Mouse (Mus musculus): ENCODE measurements around the gene Lrit3. TPM values are rescaled to one million over a fixed set of nuclear protein-coding genes. Genes with fewer than 3 reads are reported as not detected.

The Lrit3 gene
- total RNA-seq, 1 experiment: not detected

GRCm38 (mm10) chr3:129798551-129798950 is 5.3 kb downstream of the Lrit3 start:
- Histone ChIP-seq H3K9me3 (ENCODE audit: control insufficient read depth, insufficient read depth, low read depth, low read length) (no peaks in the 10 kb centered on the region), H3K36me3 (ENCODE audit: control insufficient read depth, insufficient read depth, low read length, poor library complexity, severe bottlenecking) (no peaks in the 10 kb centered on the region), H3K4me3 (ENCODE audit: insufficient read depth in 1 of 2, low read depth in 1 of 2, low read length in 2 of 2, poor library complexity in 1 of 2, severe bottlenecking in 1 of 2) (no peak overlapping the region), H3K27ac (ENCODE audit: insufficient read depth, low read depth, low read length, poor library complexity, severe bottlenecking) (no peak overlapping the region), H3K4me1 (ENCODE audit: control insufficient read depth in 2 of 2, insufficient read depth in 2 of 2, low read length in 2 of 2, poor library complexity in 1 of 2) (no peaks in the 10 kb centered on the region), H3K9ac (ENCODE audit: insufficient read depth, low read depth, low read length, poor library complexity, severe bottlenecking) (no peak overlapping the region)
- in situ Hi-C loops (cut with MboI; ENCODE audit: low sequenced_read_pairs in 2 of 2, unreplicated experiment in 2 of 2): no loop called here
- no peak for DNase-seq (ENCODE audit: low read depth, low spot score)
- TF ChIP-seq ZC3H11A (IDR thresholded peaks at IDR 0.05; ENCODE audit: borderline replicate concordance, low read depth, low read length) (no peak), ZNF384 (IDR thresholded peaks at IDR 0.05; ENCODE audit: low read depth, low read length) (no peak), HCFC1 (IDR thresholded peaks at IDR 0.05; ENCODE audit: borderline replicate concordance, insufficient read depth, low read length) (no peak), MAFK (IDR thresholded peaks at IDR 0.05; ENCODE audit: insufficient read depth, low read depth, low read length) (no peak), CHD2 (IDR thresholded peaks at IDR 0.05; ENCODE audit: low read depth, low read length) (no peak)

GRCm38 (mm10) chr3:129797341-129797740 is 6.5 kb downstream of the Lrit3 start:
- no peak for TF ChIP-seq ZC3H11A (IDR thresholded peaks at IDR 0.05; ENCODE audit: borderline replicate concordance, low read depth, low read length)
- no peak for TF ChIP-seq ZNF384 (IDR thresholded peaks at IDR 0.05; ENCODE audit: low read depth, low read length)
- no peak for TF ChIP-seq MAFK (IDR thresholded peaks at IDR 0.05; ENCODE audit: insufficient read depth, low read depth, low read length)
- TF ChIP-seq HCFC1 (IDR thresholded peaks at IDR 0.05; ENCODE audit: borderline replicate concordance, insufficient read depth, low read length): no peak
- no peak for TF ChIP-seq CHD2 (IDR thresholded peaks at IDR 0.05; ENCODE audit: low read depth, low read length)
- no peak overlapping the region for H3K27ac ChIP-seq (ENCODE audit: insufficient read depth, low read depth, low read length, poor library complexity, severe bottlenecking)

GRCm38 (mm10) chr3:129793801-129794200 is 10.0 kb downstream of the Lrit3 start:
- H3K4me1 ChIP-seq (ENCODE audit: control insufficient read depth in 2 of 2, insufficient read depth in 2 of 2, low read length in 2 of 2, poor library complexity in 1 of 2): no peaks in the 10 kb centered on the region
- no peaks in the 10 kb centered on the region for H3K36me3 ChIP-seq (ENCODE audit: control insufficient read depth, insufficient read depth, low read length, poor library complexity, severe bottlenecking)
- H3K27ac ChIP-seq (ENCODE audit: insufficient read depth, low read depth, low read length, poor library complexity, severe bottlenecking): no peak overlapping the region
- H3K4me3 ChIP-seq (ENCODE audit: insufficient read depth in 1 of 2, low read depth in 1 of 2, low read length in 2 of 2, poor library complexity in 1 of 2, severe bottlenecking in 1 of 2): no peak overlapping the region
- no peak overlapping the region for H3K9ac ChIP-seq (ENCODE audit: insufficient read depth, low read depth, low read length, poor library complexity, severe bottlenecking)
- in situ Hi-C loops (cut with MboI; ENCODE audit: low sequenced_read_pairs in 2 of 2, unreplicated experiment in 2 of 2): no loop called here
- H3K9me3 ChIP-seq (ENCODE audit: control insufficient read depth, insufficient read depth, low read depth, low read length): no peaks in the 10 kb centered on the region
- no peak for DNase-seq (ENCODE audit: low read depth, low spot score)
- no peak for TF ChIP-seq ZNF384 (IDR thresholded peaks at IDR 0.05; ENCODE audit: low read depth, low read length)
- TF ChIP-seq HCFC1 (IDR thresholded peaks at IDR 0.05; ENCODE audit: borderline replicate concordance, insufficient read depth, low read length): no peak
- no peak for TF ChIP-seq CHD2 (IDR thresholded peaks at IDR 0.05; ENCODE audit: low read depth, low read length)
- TF ChIP-seq ZC3H11A (IDR thresholded peaks at IDR 0.05; ENCODE audit: borderline replicate concordance, low read depth, low read length): no peak
- no peak for TF ChIP-seq MAFK (IDR thresholded peaks at IDR 0.05; ENCODE audit: insufficient read depth, low read depth, low read length)

More at GRCm38 (mm10) chr3:129797341-129797740, 6.5 kb downstream of the Lrit3 start:
- Histone ChIP-seq H3K4me1 (ENCODE audit: control insufficient read depth in 2 of 2, insufficient read depth in 2 of 2, low read length in 2 of 2, poor library complexity in 1 of 2) (no peaks in the 10 kb centered on the region), H3K9me3 (ENCODE audit: control insufficient read depth, insufficient read depth, low read depth, low read length) (no peaks in the 10 kb centered on the region), H3K36me3 (ENCODE audit: control insufficient read depth, insufficient read depth, low read length, poor library complexity, severe bottlenecking) (no peaks in the 10 kb centered on the region), H3K4me3 (ENCODE audit: insufficient read depth in 1 of 2, low read depth in 1 of 2, low read length in 2 of 2, poor library complexity in 1 of 2, severe bottlenecking in 1 of 2) (no peak overlapping the region), H3K9ac (ENCODE audit: insufficient read depth, low read depth, low read length, poor library complexity, severe bottlenecking) (no peak overlapping the region)
- in situ Hi-C loops (cut with MboI; ENCODE audit: low sequenced_read_pairs in 2 of 2, unreplicated experiment in 2 of 2): no loop called here
- no peak for DNase-seq (ENCODE audit: low read depth, low spot score)

- no peak overlapping the region for H3K27ac ChIP-seq (ENCODE audit: insufficient read depth, low read depth, low read length, poor library complexity, severe bottlenecking)
- H3K36me3 ChIP-seq (ENCODE audit: control insufficient read depth, insufficient read depth, low read length, poor library complexity, severe bottlenecking): no peaks in the 10 kb centered on the region
- in situ Hi-C loops (cut with MboI; ENCODE audit: low sequenced_read_pairs in 2 of 2, unreplicated experiment in 2 of 2): no loop called here
- TF ChIP-seq CHD2 (IDR thresholded peaks at IDR 0.05; ENCODE audit: low read depth, low read length) (no peak), ZNF384 (IDR thresholded peaks at IDR 0.05; ENCODE audit: low read depth, low read length) (no peak), MAFK (IDR thresholded peaks at IDR 0.05; ENCODE audit: insufficient read depth, low read depth, low read length) (no peak)
- no peaks in the 10 kb centered on the region for H3K4me1 ChIP-seq (ENCODE audit: control insufficient read depth in 2 of 2, insufficient read depth in 2 of 2, low read length in 2 of 2, poor library complexity in 1 of 2)
- no peak for DNase-seq (ENCODE audit: low read depth, low spot score)
- no peak overlapping the region for H3K4me3 ChIP-seq (ENCODE audit: insufficient read depth in 1 of 2, low read depth in 1 of 2, low read length in 2 of 2, poor library complexity in 1 of 2, severe bottlenecking in 1 of 2)
- H3K9ac ChIP-seq (ENCODE audit: insufficient read depth, low read depth, low read length, poor library complexity, severe bottlenecking): no peak overlapping the region
- H3K9me3 ChIP-seq (ENCODE audit: control insufficient read depth, insufficient read depth, low read depth, low read length): peaks cover 2% of the 10 kb centered on the region
These were observed 21.1 kb downstream of the Lrit3 start for GRCm38 (mm10) chr3:129782746-129783145.

GRCm38 (mm10) chr3:129781435-129781834 is 22.4 kb downstream of the Lrit3 start:
- Histone ChIP-seq H3K9ac (ENCODE audit: insufficient read depth, low read depth, low read length, poor library complexity, severe bottlenecking) (no peak overlapping the region), H3K9me3 (ENCODE audit: control insufficient read depth, insufficient read depth, low read depth, low read length) (peaks cover 2% of the 10 kb centered on the region), H3K36me3 (ENCODE audit: control insufficient read depth, insufficient read depth, low read length, poor library complexity, severe bottlenecking) (no peaks in the 10 kb centered on the region), H3K4me1 (ENCODE audit: control insufficient read depth in 2 of 2, insufficient read depth in 2 of 2, low read length in 2 of 2, poor library complexity in 1 of 2) (no peaks in the 10 kb centered on the region), H3K4me3 (ENCODE audit: insufficient read depth in 1 of 2, low read depth in 1 of 2, low read length in 2 of 2, poor library complexity in 1 of 2, severe bottlenecking in 1 of 2) (no peak overlapping the region), H3K27ac (ENCODE audit: insufficient read depth, low read depth, low read length, poor library complexity, severe bottlenecking) (no peak overlapping the region)
- in situ Hi-C loops (cut with MboI; ENCODE audit: low sequenced_read_pairs in 2 of 2, unreplicated experiment in 2 of 2): no loop called here
- TF ChIP-seq ZNF384 (IDR thresholded peaks at IDR 0.05; ENCODE audit: low read depth, low read length) (no peak), HCFC1 (IDR thresholded peaks at IDR 0.05; ENCODE audit: borderline replicate concordance, insufficient read depth, low read length) (no peak), ZC3H11A (IDR thresholded peaks at IDR 0.05; ENCODE audit: borderline replicate concordance, low read depth, low read length) (no peak), CHD2 (IDR thresholded peaks at IDR 0.05; ENCODE audit: low read depth, low read length) (no peak), MAFK (IDR thresholded peaks at IDR 0.05; ENCODE audit: insufficient read depth, low read depth, low read length) (no peak)
- DNase-seq (ENCODE audit: low read depth, low spot score): no peak
